Mouse (Mus musculus): Measurements from ENCODE around the gene Ankrd9. TPM values are rescaled to one million over a fixed set of nuclear protein-coding genes. Genes with fewer than 3 reads are reported as not detected.
A peak's percentile ranks its signal among the peaks of the same experiment; 100 is the strongest.

Ankrd9 gene
- polyA plus RNA-seq (2015; fragmentation: Nextera tagmentation; extraction: Ambion mirVana): 7.0 and 7.1 TPM in 2 replicates

DNA sequence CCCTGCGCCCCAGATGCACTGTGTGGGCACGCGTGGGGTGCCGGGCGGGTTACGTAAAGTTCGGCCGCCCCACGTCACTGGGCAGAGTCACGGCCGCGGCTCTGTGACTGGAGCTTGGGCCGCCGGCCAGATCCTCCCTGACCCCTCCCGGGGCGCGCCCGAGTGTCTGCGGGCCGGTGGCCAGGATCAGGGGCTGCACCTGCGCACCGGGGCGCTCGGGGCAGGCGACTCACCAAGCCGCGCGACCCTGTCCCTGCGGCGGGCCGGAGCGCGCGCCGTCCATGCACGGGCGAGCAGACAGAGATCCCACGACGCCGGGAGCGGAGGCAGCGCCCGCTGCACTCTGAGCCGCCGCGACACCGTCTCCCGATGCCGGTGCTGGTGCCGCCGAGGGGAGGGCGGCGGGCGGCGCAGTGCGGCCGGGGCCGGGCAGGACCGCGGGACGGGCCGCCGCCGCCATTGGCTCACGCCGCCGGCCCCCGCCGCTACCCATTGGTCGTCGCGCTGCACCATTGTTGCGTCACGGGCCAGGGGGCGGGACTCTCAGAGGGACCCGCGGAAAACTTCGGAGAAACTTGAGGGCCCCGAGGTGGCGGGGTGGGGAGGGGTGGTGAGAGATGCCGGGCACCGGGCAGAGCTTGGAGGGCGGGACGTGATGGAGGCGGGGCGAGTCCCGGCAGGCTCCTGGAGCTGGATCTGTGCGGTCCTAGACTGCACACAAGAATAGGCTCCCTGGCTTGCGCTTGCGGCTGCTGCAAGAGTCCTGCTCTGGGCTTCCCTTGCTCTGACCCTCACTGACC lies at the start of gene Ankrd9:
Ankrd9 (minus strand) TSS at position 434 of the 800 bp plus-strand sequence.
- peak within 1 kb of the TSS; percentile 85 for H3K4me3 ChIP-seq (ENCODE audit: low read depth, low read length)
- peak; percentile 97 for ATAC-seq
- H3K36me3 ChIP-seq (ENCODE audit: control insufficient read depth, insufficient read depth, low read length): no peaks in the 10 kb centered on the region
- H3K4me2 ChIP-seq (ENCODE audit: low read length): peak within 1 kb of the TSS; percentile 95
- H3K27me3 ChIP-seq (ENCODE audit: control insufficient read depth, insufficient read depth, low read depth, low read length): no peaks in the 10 kb centered on the region; the same call in 1 of the 2 replicates
- H3K9me3 ChIP-seq (replicated peaks; ENCODE audit: control insufficient read depth, low read length, poor library complexity, severe bottlenecking): no peaks in the 10 kb centered on the region
- 0 out of 2 replicates have a peak within 1 kb of the TSS, but pooled peaks have one; percentile 24 for H3K27ac ChIP-seq (ENCODE audit: low read length)
- under 1% methylated on average over 75 of the region's 90 CpGs for WGBS
- H3K9ac ChIP-seq (ENCODE audit: low read depth, low read length): peak within 1 kb of the TSS; percentile 80
- H3K4me1 ChIP-seq (ENCODE audit: control insufficient read depth, insufficient read depth, low read length): peaks cover 6% of the 10 kb centered on the region

DNA sequence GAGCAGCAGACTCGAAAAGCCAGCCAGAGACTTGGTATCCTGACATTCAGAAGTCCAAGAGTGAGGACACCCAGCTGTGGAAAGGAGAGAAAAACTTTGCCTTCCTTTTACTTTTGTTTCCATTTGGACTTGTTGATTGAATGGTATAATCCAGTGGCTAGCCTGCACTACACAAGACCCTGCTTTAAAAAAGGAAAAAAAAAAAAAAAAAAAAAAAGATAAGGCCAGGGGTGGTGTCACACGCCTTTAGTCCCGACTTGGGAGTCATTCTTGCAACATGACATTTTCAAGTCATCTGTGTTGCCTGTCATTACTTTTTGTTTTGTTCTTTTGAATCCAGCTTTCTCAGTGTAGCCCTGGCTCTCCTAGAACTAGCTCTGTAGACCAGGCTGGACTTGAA lies 42.7 kb upstream of the Ankrd9 start:
- Histone ChIP-seq H3K9me3 (replicated peaks; ENCODE audit: control insufficient read depth, low read length, poor library complexity, severe bottlenecking) (no peaks in the 10 kb centered on the region), H3K9ac (ENCODE audit: low read depth, low read length) (no peak overlapping the region), H3K36me3 (ENCODE audit: control insufficient read depth, insufficient read depth, low read length) (no peaks in the 10 kb centered on the region), H3K27me3 (ENCODE audit: control insufficient read depth, insufficient read depth, low read depth, low read length) (no peaks in the 10 kb centered on the region), H3K4me3 (ENCODE audit: low read depth, low read length) (no peak overlapping the region), H3K4me2 (ENCODE audit: low read length) (no peak overlapping the region), H3K27ac (ENCODE audit: low read length) (no peak overlapping the region), H3K4me1 (ENCODE audit: control insufficient read depth, insufficient read depth, low read length) (no peaks in the 10 kb centered on the region)
- 69% methylated on average over 3 of the region's 3 CpGs for WGBS
- no peak for ATAC-seq

DNA sequence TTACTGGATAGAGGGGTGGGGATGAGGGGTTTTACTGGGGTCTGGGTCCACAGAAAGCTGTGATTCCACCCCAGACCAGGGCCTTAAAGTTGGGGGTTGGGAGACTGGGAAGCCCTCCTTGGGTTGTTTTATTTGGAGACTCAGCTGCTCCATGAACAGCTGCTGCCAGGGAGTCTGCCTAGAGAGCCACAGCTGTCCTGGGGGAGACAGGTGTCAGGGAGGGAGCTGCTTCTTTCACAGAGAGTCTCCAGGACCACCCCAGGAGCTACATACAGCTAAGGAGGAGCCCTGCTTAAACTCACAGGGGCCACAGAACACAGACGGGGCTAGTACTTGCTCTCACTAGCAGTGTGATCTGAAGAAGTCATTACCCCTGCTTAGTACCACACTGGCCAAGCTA lies 42.3 kb upstream of the Ankrd9 start:
- no peak overlapping the region for H3K4me2 ChIP-seq (ENCODE audit: low read length)
- no peaks in the 10 kb centered on the region for H3K27me3 ChIP-seq (ENCODE audit: control insufficient read depth, insufficient read depth, low read depth, low read length)
- H3K9me3 ChIP-seq (replicated peaks; ENCODE audit: control insufficient read depth, low read length, poor library complexity, severe bottlenecking): no peaks in the 10 kb centered on the region
- no peak overlapping the region for H3K4me3 ChIP-seq (ENCODE audit: low read depth, low read length)
- H3K36me3 ChIP-seq (ENCODE audit: control insufficient read depth, insufficient read depth, low read length): no peaks in the 10 kb centered on the region
- WGBS: 19% methylated on average over 1 of the region's 1 CpGs
- H3K4me1 ChIP-seq (ENCODE audit: control insufficient read depth, insufficient read depth, low read length): no peaks in the 10 kb centered on the region
- H3K27ac ChIP-seq (ENCODE audit: low read length): no peak overlapping the region
- ATAC-seq: no peak
- H3K9ac ChIP-seq (ENCODE audit: low read depth, low read length): no peak overlapping the region

DNA sequence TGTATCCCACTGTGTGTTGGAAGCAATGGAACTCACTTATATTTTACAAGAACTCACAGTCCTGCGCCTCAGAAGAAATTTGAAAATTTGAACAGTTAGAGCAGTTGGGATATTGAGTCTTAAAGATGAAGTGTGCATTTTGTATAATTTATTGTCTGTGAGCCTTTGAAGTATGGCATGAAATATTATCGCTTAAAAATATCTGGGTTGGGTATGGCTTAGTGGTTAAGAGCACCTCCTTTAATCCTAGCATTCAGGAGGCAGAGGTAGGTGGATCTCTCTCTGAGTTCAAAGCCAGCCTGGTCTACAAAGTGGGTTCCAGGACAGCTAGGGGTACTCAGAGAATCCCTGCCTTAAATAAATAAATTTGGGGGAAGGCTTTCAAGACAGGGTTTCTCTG lies 40.2 kb upstream of the Ankrd9 start:
- Histone ChIP-seq H3K9me3 (replicated peaks; ENCODE audit: control insufficient read depth, low read length, poor library complexity, severe bottlenecking) (no peaks in the 10 kb centered on the region), H3K4me1 (ENCODE audit: control insufficient read depth, insufficient read depth, low read length) (no peaks in the 10 kb centered on the region), H3K4me2 (ENCODE audit: low read length) (no peak overlapping the region), H3K27me3 (ENCODE audit: control insufficient read depth, insufficient read depth, low read depth, low read length) (no peaks in the 10 kb centered on the region), H3K36me3 (ENCODE audit: control insufficient read depth, insufficient read depth, low read length) (no peaks in the 10 kb centered on the region), H3K4me3 (ENCODE audit: low read depth, low read length) (no peak overlapping the region), H3K9ac (ENCODE audit: low read depth, low read length) (no peak overlapping the region), H3K27ac (ENCODE audit: low read length) (no peak overlapping the region)
- ATAC-seq: no peak
- WGBS: 93% methylated on average over 2 of the region's 2 CpGs

DNA sequence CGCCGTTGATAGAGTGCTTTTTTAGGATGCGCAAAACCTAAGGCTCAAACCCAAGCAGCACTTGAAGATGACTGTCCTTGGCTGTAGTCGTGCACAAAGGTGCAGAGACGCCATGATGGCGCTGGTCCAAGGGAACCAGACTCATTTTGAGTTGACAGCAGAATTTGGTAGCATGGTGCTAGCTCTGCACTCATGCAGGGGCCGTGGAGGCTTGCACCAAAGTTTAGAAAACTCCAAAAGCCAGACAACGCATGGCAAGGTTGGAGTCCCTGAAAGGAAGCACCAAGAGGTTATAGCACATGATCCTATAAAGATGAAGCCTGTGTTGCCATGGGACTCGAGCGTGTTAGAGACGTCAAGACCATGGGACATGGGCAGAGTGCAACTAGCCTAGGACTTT lies 39.2 kb upstream of the Ankrd9 start:
- Histone ChIP-seq H3K4me2 (ENCODE audit: low read length) (no peak overlapping the region), H3K27me3 (ENCODE audit: control insufficient read depth, insufficient read depth, low read depth, low read length) (no peaks in the 10 kb centered on the region), H3K4me3 (ENCODE audit: low read depth, low read length) (no peak overlapping the region), H3K9ac (ENCODE audit: low read depth, low read length) (no peak overlapping the region), H3K27ac (ENCODE audit: low read length) (no peak overlapping the region), H3K4me1 (ENCODE audit: control insufficient read depth, insufficient read depth, low read length) (no peaks in the 10 kb centered on the region), H3K36me3 (ENCODE audit: control insufficient read depth, insufficient read depth, low read length) (no peaks in the 10 kb centered on the region), H3K9me3 (replicated peaks; ENCODE audit: control insufficient read depth, low read length, poor library complexity, severe bottlenecking) (no peaks in the 10 kb centered on the region)
- ATAC-seq: no peak
- WGBS: 92% methylated on average over 11 of the region's 11 CpGs

DNA sequence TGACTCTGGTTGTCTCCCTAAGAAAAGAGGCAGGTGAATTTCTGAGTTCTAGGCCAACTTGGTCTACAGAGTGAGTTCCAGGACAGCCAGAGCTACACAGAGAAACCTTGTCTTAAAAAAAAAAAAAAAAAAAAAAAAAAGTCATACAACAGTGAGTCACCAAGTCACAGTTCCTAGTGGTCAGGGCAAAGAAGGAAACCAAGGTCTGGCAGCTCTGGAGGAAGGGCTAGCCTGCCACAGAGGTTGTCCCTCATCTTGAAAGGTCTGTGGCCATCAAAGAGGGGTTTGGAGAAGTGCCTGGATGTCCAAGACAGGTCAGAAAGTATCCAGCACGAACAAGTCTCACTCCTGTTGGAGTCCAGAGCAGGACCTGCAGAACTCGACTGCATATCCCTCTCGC lies 38.0 kb upstream of the Ankrd9 start:
- Histone ChIP-seq H3K9me3 (replicated peaks; ENCODE audit: control insufficient read depth, low read length, poor library complexity, severe bottlenecking) (0 out of 2 replicates have a peak, but pooled peaks cover 5% of the 10 kb centered on the region), H3K27me3 (ENCODE audit: control insufficient read depth, insufficient read depth, low read depth, low read length) (no peaks in the 10 kb centered on the region), H3K4me1 (ENCODE audit: control insufficient read depth, insufficient read depth, low read length) (no peaks in the 10 kb centered on the region), H3K4me3 (ENCODE audit: low read depth, low read length) (no peak overlapping the region), H3K4me2 (ENCODE audit: low read length) (no peak overlapping the region), H3K36me3 (ENCODE audit: control insufficient read depth, insufficient read depth, low read length) (no peaks in the 10 kb centered on the region), H3K27ac (ENCODE audit: low read length) (no peak overlapping the region), H3K9ac (ENCODE audit: low read depth, low read length) (no peak overlapping the region)
- ATAC-seq: no peak
- 88% methylated on average over 3 of the region's 3 CpGs for WGBS

DNA sequence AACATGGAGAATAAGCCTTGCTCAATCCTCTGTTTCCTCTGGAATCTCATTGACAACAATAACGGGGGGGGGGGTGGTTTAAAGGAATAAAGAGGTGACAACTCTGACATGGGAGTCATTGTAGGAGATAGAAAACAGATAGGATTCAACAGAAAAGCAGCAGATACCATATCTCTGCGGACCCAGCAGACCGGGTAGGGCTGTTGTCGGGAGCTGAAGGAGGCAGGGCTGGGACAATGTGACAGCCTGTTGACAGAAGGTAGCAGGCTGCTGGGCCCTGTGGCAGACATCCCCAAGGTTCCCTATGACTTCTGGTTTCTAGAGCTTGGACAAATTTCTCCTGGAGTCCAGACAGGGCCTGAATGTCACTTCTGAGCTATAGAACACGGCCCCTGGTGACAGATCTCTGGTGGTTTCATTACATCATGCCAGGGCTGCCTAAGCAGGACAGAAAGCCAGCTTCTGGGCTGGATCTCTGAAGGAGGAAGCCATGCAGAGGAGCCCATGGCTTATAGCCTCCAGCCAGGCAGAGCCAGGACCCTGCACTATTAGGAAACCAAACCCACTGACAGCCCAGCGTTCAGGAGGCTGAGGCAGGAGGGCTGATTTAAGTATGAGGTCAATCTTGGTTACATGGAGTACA lies 30.9 kb upstream of the Ankrd9 start:
- 0 out of 2 replicates have a peak, but pooled peaks cover 5% of the 10 kb centered on the region for H3K9me3 ChIP-seq (replicated peaks; ENCODE audit: control insufficient read depth, low read length, poor library complexity, severe bottlenecking)
- H3K4me2 ChIP-seq (ENCODE audit: low read length): no peak overlapping the region
- ATAC-seq: no peak
- WGBS: 78% methylated on average over 6 of the region's 6 CpGs
- no peak overlapping the region for H3K27ac ChIP-seq (ENCODE audit: low read length)
- H3K4me1 ChIP-seq (ENCODE audit: control insufficient read depth, insufficient read depth, low read length): peaks cover 2% of the 10 kb centered on the region; the same call in 1 of the 2 replicates
- H3K4me3 ChIP-seq (ENCODE audit: low read depth, low read length): no peak overlapping the region
- H3K27me3 ChIP-seq (ENCODE audit: control insufficient read depth, insufficient read depth, low read depth, low read length): no peaks in the 10 kb centered on the region
- no peaks in the 10 kb centered on the region for H3K36me3 ChIP-seq (ENCODE audit: control insufficient read depth, insufficient read depth, low read length)
- no peak overlapping the region for H3K9ac ChIP-seq (ENCODE audit: low read depth, low read length)

DNA sequence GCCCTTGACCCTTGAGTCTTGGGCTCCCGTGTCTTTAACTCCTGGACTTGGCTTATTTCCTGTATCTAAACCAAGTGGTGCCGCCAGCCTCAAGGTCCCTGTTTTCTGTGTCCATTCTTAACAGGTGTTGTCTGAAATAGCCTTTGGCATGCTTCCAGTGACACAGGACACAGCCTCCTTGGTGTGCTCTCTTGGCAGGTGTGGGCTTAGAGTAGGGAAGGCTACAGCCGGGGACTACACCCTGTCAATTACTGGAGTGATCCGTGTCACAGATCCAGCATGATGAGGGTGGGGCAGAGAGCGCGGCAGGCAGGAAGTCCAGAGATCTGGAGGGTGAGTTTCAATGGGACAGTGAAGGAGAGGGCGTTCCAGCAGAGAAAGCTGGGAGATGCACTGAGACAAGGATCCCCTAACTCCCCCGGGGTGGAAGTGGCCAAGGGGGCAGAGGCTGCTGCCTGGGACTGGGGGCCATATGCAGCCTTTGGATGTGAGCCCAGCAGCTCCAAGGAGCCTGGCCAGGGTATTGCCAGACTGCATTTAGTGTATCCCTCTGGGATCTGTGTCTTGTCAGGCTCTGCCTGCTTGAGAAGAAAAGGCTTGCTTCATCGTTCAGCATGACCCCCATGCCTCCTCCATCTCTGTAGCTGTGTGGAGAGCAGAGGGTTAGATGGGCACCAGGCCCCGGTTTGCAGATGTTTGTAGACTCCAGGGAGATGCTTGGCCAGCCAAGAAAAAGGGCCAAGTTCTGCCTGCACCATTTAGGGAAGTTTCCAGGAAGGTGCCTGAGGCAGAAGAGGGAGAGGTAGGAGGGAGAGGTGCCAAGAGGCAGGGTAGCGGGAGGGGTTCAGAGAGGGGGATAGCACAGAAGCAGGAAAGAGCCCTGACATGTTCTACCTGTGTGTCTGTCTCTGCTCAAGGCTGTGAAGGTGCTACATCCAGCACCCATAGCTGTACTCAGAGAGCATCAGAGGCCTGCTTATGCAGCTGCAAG lies 30.0 kb upstream of the Ankrd9 start:
- no peak for ATAC-seq
- H3K27ac ChIP-seq (ENCODE audit: low read length): no peak overlapping the region
- no peaks in the 10 kb centered on the region for H3K36me3 ChIP-seq (ENCODE audit: control insufficient read depth, insufficient read depth, low read length)
- 0 out of 2 replicates have a peak, but pooled peaks cover 5% of the 10 kb centered on the region for H3K9me3 ChIP-seq (replicated peaks; ENCODE audit: control insufficient read depth, low read length, poor library complexity, severe bottlenecking)
- no peak overlapping the region for H3K4me3 ChIP-seq (ENCODE audit: low read depth, low read length)
- 0 out of 2 replicates have a peak overlapping the region, but pooled peaks have one; percentile 20 for H3K9ac ChIP-seq (ENCODE audit: low read depth, low read length)
- H3K4me1 ChIP-seq (ENCODE audit: control insufficient read depth, insufficient read depth, low read length): peaks cover 2% of the 10 kb centered on the region; the same call in 1 of the 2 replicates
- H3K27me3 ChIP-seq (ENCODE audit: control insufficient read depth, insufficient read depth, low read depth, low read length): no peaks in the 10 kb centered on the region
- 62% methylated on average over 11 of the region's 11 CpGs for WGBS
- no peak overlapping the region for H3K4me2 ChIP-seq (ENCODE audit: low read length)
